Mouse (Mus musculus) liver (tissue): Measurements from ENCODE around the gene Pepd.
A peak's percentile ranks its signal among the peaks of the same experiment; 100 is the strongest.

Source experiments
- DNase-seq: peaks from one replicate; pipeline ENCODE4 v3.0.0-alpha.2; 2020; ENCODE audit warnings: mixed read lengths

Gene Pepd

GRCm38 (mm10) chr7:35029648-35030047, 117.5 kb downstream of the Pepd start:
- DNase-seq = no peak

- no peak for DNase-seq
Measured at GRCm38 (mm10) chr7:35030567-35030966, 118.4 kb downstream of the Pepd start.

- no peak for DNase-seq
Measured at GRCm38 (mm10) chr7:35035141-35035553, 123.0 kb downstream of the Pepd start.

GRCm38 (mm10) chr7:35035565-35035964, 123.4 kb downstream of the Pepd start:
- DNase-seq = peak; percentile 25

GRCm38 (mm10) chr7:35036266-35036731, 124.1 kb downstream of the Pepd start:
- peak; percentile 23 for DNase-seq

GRCm38 (mm10) chr7:35037408-35037807, 125.2 kb downstream of the Pepd start:
- no peak for DNase-seq

- no peak for DNase-seq
Measured at GRCm38 (mm10) chr7:35040176-35040972, 128.2 kb downstream of the Pepd start.

GRCm38 (mm10) chr7:35041286-35042208, 129.4 kb downstream of the Pepd start:
- no peak for DNase-seq

GRCm38 (mm10) chr7:35042209-35042554, 130.0 kb downstream of the Pepd start:
- DNase-seq = no peak

- DNase-seq = no peak
Measured at GRCm38 (mm10) chr7:35042759-35043217, 130.6 kb downstream of the Pepd start.

GRCm38 (mm10) chr7:35043266-35043817, 131.2 kb downstream of the Pepd start:
- DNase-seq = no peak

- DNase-seq = no peak
Measured at GRCm38 (mm10) chr7:35044719-35045118, 132.5 kb downstream of the Pepd start.

- no peak for DNase-seq
Measured at GRCm38 (mm10) chr7:35046091-35046490, 133.9 kb downstream of the Pepd start.

GRCm38 (mm10) chr7:35050540-35050939, 138.4 kb downstream of the Pepd start:
- no peak for DNase-seq

GRCm38 (mm10) chr7:35053161-35053560, 141.0 kb downstream of the Pepd start:
- DNase-seq = no peak

GRCm38 (mm10) chr7:35054286-35054685, 142.1 kb downstream of the Pepd start:
- DNase-seq = no peak

- no peak for DNase-seq
Measured at GRCm38 (mm10) chr7:35054977-35055618, 142.9 kb downstream of the Pepd start.

- peak; percentile 73 for DNase-seq
Measured at GRCm38 (mm10) chr7:35055619-35056435, 143.6 kb downstream of the Pepd start.

GRCm38 (mm10) chr7:35056436-35056864, 144.3 kb downstream of the Pepd start, which contains the start of gene Cebpg:
TSS of gene Cebpg (minus strand) at chr7:35056573.
- peak; percentile 96 for DNase-seq

GRCm38 (mm10) chr7:35056999-35057398, 144.8 kb downstream of the Pepd start:
- DNase-seq = peak; percentile 23

- no peak for DNase-seq
Measured at GRCm38 (mm10) chr7:35057569-35057968, 145.4 kb downstream of the Pepd start.

GRCm38 (mm10) chr7:35058329-35058728, 146.2 kb downstream of the Pepd start:
- DNase-seq = no peak
